Mouse (Mus musculus) retina, adult 2 months (tissue): ENCODE measurements around the gene Mcidas.
"Not testable (repeated sequence)": the region's sequence is repeated elsewhere in the genome, so short reads cannot be mapped to it uniquely, and the experiment has no call there.

Experiments used
- DNase-seq: peaks from one replicate; pipeline ENCODE4 v3.0.0-alpha.2; 2012; ENCODE audit warnings: low read depth, low spot score

Mcidas gene

DNA sequence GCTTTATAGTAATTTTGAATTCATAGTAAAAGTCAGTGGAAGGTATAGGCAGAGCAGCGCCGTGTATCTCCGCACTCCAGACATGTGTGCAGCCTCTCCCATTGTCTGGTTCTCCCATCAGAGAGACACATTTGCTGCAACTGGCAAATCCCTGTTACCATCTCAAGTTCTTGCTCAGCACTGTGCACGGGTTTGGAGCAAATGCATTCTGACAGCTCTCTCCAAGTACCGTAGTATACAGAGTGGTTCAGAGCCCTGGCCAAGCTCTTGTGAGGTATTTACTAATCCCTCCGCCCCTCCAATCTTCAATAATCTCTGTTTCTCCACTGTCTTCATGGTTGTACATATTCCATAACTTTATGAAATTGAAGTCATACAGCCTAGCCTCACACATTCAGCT lies 19.0 kb downstream of the Mcidas start:
- no peak for DNase-seq

DNA sequence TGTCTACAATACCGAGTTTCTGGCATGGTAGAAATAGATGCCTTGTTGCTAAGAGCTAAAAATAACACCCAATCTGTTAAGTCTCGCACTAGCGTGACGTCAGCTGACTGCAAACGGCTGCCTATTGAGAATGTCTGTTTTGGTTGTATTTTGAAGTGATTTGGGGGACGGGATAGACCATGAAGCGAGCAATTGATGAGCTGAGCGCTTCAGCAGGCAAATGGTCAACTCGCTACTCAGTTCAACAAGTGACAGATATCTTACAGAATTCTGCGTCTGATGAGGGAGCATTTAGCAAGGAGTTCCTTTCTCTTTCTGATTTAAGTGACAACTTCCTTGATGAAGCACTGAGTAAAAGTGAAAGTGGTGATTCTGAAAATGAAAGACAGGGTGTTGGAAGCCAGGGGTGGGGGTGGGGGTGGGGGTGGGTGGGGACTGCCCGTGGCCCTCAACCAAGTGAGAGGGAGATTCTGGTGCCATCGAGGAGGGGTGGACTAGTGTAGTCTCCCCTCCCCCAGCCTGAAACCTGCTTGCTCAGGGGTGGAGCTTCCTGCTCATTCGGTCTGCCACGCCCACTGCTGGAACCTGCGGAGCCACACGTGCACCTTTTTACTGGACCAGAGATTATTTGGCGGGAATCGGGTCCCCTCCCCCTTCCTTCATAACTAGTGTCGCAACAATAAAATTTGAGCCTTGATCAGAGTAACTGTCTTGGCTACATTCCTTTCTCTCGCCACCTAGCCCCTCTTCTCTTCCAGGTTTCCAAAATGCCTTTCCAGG lies 19.7 kb downstream of the Mcidas start:
- DNase-seq = not testable (repeated sequence)

DNA sequence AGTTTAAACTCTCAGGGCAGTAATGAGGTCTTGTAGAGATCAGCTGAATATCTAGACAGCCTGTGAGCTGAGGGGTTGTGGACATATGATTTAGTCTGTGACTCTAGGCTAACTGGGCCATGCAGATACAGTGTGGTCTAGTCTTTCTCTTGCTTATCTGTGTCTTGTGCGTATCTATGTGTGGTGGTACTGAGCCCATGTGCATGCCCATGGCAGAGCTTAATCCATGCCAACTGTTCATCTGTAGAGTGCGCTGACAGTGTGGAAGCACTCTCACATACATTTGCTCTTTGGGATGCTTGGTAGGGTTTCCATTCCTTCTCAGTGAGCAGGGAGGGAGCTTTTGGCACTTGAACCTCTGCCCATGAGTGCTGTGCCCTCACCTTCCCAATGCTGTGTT lies 27.9 kb downstream of the Mcidas start:
- DNase-seq = no peak

DNA sequence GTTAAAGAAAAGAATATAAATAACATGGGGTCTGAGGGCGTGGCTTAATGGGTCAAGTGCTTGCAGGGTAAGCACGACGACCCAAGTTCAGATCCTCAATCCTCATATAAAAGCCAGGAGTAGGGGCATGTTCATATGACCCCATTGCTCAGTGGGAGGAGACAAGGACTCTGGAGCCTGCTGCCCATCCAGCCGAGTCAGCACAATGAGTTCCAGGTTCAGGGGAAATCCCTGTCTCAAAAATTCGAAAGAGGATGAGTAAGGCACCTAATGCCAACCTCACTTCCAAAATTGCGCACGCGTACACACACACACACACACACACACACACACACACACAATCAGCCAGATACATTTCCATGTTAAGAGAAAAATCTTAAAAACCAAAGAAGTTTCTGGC lies 28.8 kb downstream of the Mcidas start:
- DNase-seq = no peak

DNA sequence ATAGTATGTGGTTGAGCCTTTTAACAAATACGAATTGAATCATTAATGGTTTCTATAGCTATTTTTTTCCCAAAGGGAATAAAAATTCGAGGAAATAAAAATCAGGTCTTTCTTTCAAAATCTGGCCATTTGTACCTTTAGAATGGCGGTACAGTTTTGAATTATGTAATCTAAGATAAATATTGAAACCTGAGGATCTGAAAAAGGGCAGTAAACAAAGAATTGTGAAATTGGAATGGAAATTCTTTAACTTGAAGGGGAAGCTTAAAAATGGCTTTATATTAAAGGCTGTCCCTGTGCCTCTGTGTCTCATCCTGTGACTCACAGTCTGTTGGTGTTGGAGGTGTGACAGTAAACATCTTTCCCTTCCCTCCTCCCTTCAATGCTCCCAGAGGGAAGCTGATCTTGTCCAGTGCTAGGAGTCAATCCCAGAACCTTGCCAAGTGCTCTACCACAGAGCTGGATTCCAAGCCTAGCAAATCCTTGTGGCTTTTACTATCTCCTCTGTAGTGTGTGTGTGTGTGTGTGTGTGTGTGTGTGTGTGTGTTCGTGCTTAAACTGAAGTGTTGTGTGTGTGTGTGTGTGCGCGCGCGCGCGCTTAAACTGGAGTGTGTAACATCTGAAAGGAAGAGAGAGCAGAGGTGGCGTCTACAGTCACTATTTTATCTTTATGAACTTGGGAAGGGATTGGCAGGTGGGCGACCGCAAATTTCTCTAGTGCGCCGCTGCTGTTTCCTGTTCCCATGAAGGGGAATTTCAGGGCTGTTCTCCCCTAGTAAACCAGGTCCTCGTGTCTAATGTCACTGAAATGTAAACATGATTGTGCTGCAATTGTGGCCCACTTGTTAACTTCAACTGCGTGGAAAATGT lies 29.9 kb downstream of the Mcidas start:
- no peak for DNase-seq

DNA sequence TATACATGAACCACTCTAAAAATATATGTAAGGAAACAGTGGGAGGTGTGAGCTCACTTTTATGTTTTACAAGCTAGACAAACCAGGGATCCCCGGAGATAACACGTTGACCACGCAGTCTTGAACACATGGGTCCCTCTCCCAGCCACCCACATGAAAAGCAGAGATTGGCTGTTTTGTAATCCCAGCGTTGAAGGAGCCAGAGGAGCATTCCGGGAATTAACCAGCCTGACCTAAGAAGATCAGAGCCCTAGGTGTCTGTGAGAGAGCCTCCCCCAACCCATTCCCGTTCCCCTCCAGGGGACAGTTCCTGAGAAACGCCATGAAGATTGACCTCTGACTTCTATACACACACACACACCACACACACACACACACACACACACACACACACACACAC lies 37.7 kb downstream of the Mcidas start:
- DNase-seq = no peak

DNA sequence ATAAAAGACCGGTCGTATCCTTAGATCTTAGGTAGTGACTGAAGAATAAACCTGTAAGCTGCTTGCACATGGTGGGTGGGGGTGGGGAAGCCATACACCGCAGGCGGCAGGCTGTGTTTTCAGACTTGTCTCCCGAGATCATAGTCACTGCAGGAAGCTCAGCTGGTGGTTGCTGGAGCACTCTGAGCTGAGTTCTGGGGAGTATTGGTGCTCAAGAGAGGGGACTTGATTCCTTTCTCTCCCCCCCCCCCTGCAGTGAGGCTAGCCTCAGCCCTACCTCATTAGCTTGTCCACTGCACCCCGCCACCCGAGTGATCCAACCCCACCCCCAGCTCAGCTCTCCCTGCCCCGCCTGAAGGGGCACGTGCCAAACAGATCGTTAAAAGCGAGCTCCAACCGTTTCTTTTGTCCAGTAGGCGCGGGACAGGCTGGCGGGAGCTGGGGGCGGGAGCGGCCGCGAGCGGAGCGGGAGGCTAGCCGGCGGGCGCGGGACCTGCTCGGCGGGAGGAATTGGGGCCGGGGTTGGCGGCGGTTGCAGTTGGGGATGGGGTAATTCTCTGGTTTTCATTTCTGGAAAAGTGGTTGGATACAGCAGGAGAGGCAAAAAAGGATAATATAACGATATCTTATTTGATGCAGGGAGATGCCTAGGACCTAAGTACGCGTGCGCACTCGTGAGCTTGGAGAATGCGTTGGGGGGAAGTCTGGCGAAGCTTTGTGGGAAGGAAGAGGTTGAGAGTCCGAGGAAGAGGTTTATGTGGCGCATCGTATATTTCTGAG lies 38.3 kb downstream of the Mcidas start:
- no peak for DNase-seq

DNA sequence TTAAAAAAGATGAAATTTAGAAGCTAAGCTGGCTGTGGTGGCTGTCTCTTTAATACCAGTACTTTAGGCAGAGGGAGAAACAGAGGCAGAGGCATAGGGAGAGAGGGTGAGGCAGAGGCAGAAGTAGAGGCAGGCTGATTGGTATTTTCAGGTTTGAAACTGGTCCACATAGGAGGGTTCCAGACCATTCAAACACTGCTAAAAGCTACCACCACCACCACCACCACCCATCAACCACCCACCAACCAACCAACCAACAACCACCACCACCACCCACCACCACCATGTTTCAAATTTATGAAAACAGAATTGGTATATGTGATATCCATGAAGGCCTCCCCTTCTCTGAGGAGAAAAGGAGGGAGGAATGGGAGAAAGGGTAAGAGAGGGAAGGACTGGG lies 39.2 kb downstream of the Mcidas start:
- no peak for DNase-seq

DNA sequence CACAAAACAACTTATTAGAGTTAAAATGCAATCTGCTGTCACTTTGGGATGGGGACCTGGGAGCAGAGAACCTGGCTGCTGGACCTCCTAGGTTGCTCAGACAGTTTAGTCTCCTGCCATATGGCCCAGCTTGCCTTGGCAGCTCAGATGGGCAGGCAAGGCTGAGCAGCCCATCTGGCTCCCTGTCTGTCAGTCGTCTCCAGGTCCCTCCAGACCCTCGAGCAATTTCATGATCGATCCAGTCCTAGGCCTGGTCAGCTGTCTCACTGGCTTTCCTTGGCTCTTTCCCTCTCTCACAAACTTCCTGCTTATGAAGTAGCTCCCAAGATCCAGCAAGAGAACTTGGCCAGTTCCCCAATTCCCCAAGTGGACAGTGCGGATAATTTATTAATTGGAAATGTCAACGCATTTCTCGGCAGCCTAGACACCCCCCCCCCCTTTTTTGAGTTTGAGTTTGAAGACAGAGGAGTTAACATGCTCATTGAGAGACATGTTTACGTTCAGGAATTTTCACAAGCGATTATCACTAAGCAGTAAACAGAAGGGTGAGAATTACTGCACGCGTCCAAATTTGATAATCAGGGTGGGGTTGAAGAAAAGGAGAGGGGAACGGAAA lies 40.7 kb downstream of the Mcidas start:
- no peak for DNase-seq

DNA sequence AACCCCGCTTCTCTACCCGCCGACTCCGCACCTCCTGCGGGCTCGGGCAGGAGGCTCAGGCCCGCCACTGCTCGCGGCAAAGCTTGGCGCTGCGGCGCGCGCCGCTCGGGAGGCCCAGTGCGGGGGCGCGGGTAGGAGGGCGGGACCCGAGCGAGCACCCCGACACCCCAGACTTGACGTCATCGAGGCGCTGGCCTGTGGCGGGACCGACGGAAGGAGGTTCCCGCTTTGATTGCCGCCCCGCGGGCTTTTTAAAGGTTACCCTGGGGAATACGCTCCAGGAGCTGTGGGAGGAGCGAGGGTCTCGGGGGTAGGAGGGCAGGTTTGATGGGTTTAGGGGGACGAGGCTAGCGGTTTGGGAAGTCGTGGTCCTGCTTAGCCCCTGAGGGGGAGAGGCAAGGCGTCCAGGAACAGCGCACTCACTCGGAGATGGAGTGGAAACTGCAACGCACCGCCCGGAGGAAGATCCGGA lies 41.3 kb downstream of the Mcidas start, which contains the start of gene Cdc20b:
Gene Cdc20b, plus strand, starts transcription at position 162 of the 472 bp plus-strand sequence.
- no peak for DNase-seq

DNA sequence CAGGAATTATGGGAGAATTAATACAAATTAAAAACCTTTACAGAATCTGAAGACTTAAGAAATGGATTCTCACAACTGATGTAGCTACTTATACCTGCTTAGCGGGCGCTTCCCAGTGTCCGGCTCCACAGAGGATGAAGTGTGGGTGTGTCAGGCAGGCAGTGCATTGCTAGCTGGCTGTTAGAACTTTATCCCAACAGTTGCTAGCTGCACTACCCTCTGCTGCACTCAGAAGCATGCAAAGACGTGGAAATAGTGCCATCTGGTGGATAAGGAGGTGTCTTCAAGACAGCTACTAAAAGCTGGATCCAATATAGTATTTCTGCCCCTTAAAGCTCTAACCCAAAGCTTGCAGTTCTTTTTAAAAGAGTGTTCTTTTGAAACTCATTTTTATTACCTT lies 42.2 kb downstream of the Mcidas start:
- peak; percentile 64 for DNase-seq

DNA sequence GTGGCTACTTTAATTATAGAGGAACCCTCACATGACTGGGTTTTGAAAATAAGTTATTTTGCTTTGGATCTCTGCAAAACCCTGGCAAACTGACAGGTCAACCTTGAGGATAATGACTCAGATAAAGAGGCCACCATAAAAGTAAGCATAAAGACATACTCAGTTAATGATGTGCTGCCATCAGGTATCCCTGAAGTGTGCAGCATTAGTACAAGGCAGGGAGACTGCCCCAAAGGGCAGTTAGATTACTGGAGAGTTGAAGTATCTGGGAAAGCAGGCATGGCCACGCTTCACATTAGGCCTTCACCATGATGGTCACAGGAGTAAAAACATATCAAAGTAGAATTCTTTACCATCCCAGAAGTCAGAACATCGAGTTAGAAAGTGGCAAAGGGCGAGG lies 51.2 kb downstream of the Mcidas start:
- DNase-seq = no peak

DNA sequence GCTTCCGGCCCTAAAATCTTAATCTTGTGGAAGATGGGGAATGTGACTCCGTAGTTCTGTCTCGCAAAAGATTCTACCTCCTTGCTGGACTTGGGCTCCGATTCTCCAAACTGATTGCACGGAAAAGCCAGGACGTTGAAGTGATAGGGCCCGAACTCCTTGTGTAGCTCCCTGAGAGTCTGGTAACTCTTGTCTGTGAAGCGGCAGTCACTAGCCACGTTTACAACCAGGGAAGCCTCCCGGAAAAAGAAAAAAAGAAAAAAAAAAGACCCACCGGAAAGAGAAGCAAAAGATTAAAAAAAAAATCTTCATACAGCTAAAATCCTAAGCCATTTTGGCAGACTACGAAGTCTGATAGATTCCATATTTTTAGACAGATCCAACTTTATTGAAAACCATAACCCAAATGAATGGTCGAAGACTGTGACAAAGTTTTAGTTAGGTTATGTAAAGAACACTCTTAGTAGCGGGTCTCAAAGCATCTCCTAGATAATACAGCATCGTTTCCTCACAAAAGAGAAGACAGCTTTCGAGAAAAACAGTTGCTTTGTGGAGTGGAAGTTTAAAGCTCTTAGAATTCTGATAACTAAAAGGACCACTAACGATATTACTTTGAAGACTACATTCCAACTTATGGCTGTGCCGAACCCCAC lies 51.9 kb downstream of the Mcidas start:
- no peak for DNase-seq

DNA sequence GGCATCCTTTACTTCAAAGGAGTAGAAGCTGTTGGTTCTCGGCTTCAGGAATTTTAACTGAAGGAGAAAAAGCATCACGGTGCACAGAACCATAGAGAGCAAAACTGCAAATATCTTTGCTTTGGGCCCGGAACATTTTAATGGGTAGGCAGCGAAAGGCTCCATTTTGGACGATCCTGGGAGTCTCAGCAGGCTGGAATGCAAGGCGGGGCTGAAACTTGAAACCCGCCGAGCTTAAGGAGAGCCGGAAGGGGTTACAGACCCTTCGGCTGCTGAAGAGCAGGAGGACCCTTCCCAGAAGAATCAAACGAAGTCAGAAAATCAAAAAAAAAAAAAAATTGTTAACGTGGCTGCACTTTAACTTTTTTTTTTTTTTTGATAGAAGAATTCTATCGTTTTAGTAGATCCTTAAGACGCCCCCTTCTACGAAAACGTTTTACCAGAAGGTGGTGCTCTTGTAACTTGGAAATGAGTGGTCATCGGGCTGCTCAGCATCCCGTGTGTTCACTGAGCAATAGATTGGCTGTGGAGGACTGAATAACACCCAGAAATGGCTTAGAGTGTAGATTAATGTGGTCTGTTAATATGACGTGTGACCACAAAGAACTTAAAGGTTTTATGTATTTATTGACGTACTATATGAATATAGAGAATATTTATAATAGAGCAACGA lies 52.7 kb downstream of the Mcidas start, which contains the start of gene Gpx8:
Gene Gpx8, minus strand, starts transcription at position 200 of the 673 bp plus-strand sequence.
- DNase-seq = no peak

DNA sequence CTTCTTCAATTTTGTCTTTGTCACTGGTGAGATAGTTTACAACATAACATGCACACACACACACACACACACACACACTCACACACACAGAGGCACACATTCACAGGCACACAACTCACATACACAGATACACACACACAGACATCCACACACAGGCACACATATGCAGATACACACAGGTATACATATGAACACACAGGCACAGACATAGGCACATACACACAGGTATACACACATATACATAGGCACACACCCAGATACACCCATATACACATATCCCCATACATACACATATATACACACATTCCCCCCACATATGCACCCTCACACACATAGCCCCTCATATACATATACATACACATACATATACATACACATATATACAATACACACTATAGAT lies 53.4 kb downstream of the Mcidas start:
- no peak for DNase-seq

DNA sequence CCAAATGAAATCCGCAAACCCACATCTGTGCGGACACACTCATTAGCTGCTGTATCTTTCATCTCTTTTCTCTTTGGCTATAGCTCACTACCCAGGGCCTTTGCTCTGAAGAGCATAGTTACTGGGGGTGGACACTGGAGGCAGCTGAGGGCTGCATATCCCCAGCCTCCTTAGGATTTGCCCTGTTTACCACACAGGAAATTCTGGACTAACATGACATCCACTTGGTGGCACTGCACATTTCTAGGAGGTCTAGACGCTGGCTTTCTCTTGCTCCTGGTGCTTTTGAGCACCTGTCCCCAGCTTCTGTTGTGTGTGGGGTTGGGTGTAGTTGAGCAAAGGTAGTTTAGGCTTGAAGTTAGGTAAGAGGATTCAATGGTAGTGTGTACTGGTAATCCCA lies 54.0 kb downstream of the Mcidas start:
- no peak for DNase-seq
